Mouse (Mus musculus) fibroblast of lung, adult 2 months (primary cell): ENCODE results near the gene Gm28038.

Experiments used
- DNase-seq: peaks from one replicate; pipeline ENCODE4 v3.0.0-alpha.2; 2011; ENCODE audit warnings: low read depth

Gm28038 gene

GRCm38 (mm10) chr2:30257699-30258460, 23.0 kb upstream of the Gm28038 start:
- DNase-seq, result no peak

- DNase-seq, result no peak
Observed at GRCm38 (mm10) chr2:30258600-30258999, 22.2 kb upstream of the Gm28038 start.

- DNase-seq, result no peak
Observed at GRCm38 (mm10) chr2:30259131-30260064, 21.4 kb upstream of the Gm28038 start.

DNA sequence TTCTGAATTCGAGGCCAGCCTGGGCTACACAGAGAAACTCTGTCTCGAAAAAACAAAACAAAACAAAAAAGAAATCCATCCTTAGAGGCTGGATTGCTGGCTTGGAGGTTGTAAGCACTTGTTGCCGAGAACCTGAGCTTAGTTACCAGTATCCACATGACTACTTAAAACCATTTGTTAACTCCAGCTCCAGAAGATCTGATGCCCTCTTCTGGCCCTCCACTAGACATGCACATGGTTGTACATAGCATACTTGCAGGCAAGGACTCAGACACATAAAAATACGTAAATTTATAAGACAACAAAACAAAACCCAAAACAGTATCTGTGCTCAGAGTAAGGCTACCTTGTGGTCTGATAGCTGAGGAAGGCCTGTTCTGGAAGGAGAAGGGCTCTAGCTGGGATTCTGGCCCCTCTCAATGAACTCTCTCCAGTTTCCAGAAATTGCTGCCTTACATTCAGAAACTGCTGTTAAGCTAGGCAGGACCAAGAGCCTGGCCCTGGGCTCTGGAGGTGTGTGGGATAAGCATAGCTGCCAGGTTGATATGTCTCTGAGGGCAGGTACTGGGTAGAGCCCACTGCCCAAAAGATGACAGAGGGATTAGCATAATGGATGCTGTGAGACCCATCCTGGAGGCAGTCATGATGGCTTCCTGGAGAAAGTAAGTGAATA, 19.6 kb upstream of the Gm28038 start:
- no peak for DNase-seq

DNA sequence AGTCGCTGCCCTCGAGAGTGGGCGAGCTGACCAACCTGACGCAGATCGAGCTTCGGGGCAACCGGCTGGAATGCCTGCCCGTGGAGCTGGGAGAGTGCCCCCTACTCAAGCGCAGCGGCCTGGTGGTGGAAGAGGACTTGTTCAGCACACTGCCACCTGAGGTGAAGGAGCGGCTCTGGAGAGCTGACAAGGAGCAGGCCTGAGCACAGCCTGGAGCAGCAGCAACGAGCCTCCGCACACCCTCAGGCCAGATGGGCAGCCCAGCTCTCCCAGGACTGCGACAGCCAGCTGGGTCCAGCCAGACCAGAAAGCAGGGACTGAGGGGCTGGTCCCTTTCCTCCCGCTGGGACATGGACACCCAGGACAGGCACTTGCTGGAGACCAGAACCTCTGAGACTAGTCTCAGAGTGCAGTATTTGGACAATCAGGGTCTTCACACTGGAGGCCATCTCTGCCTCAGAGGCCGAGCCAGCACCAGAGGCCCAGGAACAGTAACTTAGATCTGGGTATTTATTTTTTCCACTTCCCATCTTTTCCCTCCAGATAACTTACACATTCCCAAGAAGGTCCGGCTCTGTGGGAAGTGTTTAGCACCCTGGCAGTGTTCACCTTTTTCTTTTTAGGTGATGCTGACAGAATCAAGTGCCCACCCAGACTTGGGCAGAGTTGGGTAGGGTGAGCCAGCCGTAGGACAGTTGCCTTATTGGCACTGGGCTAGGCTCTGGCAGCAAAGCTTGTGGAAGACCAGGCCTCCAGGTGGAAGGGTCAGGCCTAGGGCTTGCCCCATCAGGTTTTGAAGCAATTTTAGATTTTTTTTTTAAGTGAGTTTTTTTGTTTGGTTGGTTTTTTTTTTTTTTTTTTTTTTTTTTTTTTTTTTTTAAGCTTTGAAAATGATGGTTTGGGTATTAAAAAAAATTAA, 18.7 kb upstream of the Gm28038 start:
- no peak for DNase-seq

DNA sequence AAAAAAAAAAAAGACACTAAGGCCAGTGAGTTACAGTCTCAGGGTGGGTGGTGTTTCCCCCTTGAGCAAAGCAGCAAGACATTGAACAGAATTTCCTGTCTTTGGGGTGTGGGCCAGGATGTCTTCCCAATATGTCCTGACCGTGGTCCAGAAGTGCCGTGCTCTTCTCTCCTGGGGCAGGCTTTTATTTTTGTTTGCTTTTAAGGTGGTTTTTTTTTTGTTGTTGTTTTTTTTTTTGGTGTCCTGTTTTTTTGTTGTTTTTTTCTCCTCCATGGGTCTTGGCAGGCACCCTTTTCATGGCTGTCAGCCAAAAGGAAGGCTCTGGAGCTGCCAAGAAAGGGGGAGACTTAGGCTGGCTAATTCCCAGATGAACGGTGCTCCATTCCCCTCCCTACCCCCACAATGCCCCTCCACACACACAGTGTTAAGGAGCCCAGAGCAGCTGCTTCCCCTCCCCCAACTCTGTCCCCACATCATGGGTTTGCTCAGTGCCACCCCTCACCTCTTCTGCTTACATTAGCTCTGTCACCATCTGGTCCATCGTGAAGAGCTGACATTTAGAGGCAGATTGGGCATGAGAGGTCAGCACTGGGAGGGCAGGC, 17.9 kb upstream of the Gm28038 start:
- no peak for DNase-seq

DNA sequence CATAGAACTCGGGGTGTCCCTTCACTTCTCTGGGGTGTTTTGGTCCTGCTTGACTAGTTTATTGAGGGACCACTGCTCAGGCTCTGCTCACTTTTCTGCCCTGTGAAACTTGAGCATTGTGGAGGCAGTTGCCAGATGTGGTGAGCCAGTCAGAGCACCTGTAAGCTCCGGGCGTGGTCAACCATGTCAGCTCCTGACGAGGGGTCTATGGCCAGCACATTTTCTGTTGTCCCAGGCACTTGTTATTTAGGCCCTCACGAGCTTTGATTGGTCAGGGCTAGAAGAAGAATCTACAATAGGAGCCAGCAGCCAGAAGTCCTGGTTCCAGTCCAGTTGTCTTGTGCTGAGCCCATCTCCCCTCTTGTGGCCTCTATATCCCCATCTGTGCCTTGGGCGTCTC, 17.0 kb upstream of the Gm28038 start:
- DNase-seq, result no peak

DNA sequence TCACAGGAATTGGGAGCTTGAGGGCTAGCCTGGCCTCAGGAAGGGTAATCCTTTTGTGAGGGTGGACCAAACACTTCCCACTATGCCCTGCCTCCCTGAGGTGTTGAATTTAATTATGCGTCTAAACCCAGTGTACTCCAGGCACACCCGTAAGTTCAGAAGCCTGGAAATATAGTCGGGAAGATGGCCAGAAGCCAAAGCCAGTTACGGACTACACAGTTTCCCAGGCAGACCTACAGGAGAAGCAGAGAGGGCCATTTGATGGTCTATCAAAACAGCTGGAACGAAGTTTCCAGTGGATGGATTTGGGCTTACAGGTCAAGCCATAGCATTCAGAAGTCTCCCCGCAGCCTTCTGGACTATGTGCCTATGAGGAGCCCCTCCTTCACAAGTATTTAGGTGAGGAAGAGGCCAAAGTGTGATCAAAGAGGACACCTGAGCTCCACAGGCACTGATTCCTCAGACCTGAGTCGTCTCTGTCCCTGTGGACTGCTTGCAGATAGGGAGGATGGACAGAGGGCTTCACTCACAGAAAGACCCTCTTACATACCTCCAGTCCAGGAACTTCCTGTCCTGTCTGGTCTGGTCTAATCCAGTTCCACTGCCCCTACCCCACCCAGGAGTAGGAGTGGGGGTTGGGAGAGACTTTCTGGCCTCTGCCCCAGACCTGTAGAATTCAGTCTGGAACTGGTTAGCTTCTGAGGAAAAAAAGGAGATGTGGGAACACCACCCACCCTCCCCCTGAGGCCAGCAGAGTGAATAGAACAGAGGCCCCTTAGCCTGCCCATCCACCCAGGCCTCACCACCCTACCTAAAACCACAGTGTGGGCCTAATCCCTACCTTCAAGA, 15.9 kb upstream of the Gm28038 start:
- DNase-seq, result no peak

GRCm38 (mm10) chr2:30265767-30266253, 15.0 kb upstream of the Gm28038 start, which contains the start of gene Phyhd1:
TSS of gene Phyhd1 (plus strand) at chr2:30266203.
- peak; percentile 79 for DNase-seq

GRCm38 (mm10) chr2:30266392-30266941, 14.4 kb upstream of the Gm28038 start:
- peak; percentile 88 for DNase-seq

DNA sequence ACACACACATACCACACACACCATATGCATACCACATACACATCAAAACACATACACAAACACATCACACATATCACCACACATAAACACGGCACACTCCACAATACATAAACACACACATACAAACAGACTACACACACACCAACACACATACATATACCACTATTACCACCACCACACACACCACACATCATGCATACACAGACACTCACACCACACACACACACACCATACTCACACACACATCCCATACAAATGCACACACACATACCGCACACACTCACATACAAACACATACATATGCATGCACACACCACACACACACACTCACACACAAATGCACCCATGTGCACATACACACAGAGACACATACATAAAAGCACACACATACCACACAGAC, 13.4 kb upstream of the Gm28038 start:
- DNase-seq, result no peak

- no peak for DNase-seq
Observed at GRCm38 (mm10) chr2:30268371-30268770, 12.5 kb upstream of the Gm28038 start.

GRCm38 (mm10) chr2:30269241-30269990, 11.4 kb upstream of the Gm28038 start:
- no peak for DNase-seq

DNA sequence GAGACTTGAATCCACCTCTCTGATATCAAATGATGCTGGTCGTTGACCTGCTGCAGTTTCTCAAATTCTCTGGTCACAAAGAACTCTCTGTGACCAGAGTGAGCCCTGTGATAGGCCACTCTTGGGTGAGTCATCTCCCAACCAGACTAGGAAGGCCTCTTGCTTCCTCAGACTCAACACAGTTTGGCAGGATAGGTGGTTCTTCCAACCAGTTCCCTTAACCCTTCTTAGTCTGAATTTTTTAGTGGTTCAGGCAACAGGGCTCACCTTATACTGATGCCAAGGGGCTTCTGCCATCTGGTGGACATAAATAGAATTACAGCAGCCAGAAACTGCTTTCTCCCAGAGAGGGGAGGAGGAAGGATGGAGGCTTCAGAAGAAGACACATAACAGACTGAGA, 10.7 kb upstream of the Gm28038 start:
- peak; percentile 89 for DNase-seq

DNA sequence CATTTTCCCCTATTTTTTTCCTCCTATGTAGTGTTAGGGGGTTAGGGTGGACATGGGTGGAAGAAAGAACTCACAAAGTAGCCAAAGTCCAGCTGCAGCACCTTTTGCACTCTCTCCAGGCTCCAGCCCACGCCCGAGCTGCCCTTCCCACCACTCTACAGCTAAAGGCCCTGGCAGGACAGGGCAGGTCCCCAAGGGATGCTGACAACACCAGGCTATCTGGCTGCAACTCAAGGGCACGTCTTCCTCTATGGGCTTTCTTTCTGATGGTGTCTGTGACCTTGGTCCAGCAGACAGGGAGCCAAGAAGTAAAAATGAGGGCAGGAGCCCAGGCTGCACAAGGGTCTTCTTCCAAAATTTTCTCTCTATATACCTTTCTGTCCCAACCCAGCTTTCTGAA, 808 bp downstream of the Gm28038 start:
- DNase-seq, result no peak

- no peak for DNase-seq
Observed at GRCm38 (mm10) chr2:30283193-30283592, 2.4 kb downstream of the Gm28038 start.

- no peak for DNase-seq
Observed at GRCm38 (mm10) chr2:30285004-30285403, 4.2 kb downstream of the Gm28038 start.

DNA sequence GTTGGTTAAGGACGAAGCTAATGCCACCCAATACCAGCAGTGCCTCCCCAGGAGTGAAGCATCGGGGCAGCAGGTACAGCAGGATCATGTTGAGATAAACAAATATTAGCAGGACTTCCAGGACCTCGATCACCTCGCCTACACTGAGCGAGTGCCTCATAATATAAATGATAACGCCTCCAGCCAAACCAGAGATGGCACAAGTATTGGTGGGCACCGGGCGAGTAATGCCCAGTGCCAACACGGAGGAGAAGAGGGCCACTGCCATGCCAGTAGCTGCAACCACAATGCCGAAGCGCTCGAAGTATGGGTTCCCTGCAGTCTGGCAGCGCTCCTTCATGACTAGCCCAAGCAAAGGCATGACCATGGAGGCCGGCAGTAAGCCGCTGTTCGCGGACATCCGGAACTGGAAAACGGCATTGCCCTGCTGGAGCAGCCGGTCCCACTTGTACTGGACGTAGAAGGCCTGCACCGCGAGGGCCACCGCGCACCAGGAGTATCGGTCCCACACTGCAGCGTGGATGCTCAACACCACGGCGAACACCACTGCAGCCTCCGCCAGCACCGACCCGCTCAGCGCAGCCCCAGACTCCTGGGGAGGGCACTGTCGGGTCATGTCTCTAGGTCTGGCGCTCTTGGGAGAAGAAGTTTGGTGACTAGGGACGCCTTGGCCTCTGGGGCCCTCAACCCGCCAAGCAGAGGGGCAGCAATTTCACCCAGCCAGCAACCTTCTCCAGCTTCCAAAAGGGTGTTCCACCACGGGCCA, 4.8 kb downstream of the Gm28038 start:
- DNase-seq, result no peak
